Mouse (Mus musculus): Measurements from ENCODE around the gene Dusp13. TPM values are rescaled to one million over a fixed set of nuclear protein-coding genes. Genes with fewer than 3 reads are reported as not detected.

Dusp13 gene
- polyA plus RNA-seq, 1 experiment from 2014 or later, result 0.84 TPM

DNA sequence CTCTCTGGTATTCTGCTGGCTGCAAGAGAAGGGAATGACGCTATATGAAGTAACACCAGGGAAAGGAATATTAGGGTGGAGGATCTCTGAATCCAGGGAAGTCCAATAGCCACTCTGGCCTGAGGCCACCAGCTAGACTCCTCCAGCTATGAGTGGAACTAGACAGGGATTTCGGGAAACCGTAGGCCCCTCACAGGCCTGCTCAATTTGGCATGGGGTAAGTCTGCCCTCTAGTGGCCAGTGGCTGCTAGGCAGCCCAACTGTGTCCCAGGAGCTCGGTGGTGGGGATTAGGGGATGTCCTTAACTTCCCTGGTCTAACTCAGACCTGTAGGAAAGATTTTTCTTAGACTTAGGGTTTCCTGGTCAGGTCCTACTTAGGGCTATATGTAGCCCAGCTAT lies 9.2 kb downstream of the Dusp13 start:
- Histone ChIP-seq H3K36me3 (ENCODE audit: control insufficient read depth, insufficient read depth, low read length) (no peaks in the 10 kb centered on the region), H3K9me3 (replicated peaks; ENCODE audit: control insufficient read depth, low read length) (no peaks in the 10 kb centered on the region), H3K9ac (ENCODE audit: low read length) (no peak overlapping the region; the same call in 1 of the 2 replicates), H3K4me2 (ENCODE audit: low read depth, low read length) (no peak overlapping the region), H3K4me3 (replicated peaks; ENCODE audit: low read length) (no peak overlapping the region), H3K4me1 (ENCODE audit: control insufficient read depth, insufficient read depth, low read length) (no peaks in the 10 kb centered on the region), H3K27me3 (ENCODE audit: control insufficient read depth, insufficient read depth, low read length) (no peaks in the 10 kb centered on the region), H3K27ac (ENCODE audit: low read length) (no peak overlapping the region)
- peak; percentile 78 for ATAC-seq (ENCODE audit: insufficient read depth, low FRiP score)
- 16% methylated on average over 4 of the region's 4 CpGs for WGBS

DNA sequence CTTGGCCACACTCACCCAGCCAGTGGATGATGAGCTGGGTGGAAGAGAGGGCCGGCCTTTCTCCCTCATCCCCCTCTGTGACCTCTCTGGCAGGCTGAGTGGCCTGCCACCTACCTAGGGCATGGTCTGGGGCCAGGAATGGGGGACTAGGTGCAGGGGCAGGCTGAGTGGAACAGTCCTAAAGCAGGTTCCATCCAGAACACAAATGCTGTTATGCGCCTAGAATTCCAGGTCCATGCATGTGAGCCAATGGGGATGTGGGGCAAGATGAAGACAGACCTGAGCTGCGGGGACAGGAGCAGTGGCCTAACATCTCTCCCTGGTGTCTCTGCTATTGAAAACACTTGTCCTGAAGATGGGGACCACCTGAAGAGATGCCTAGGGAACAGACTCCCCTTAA lies 9.7 kb downstream of the Dusp13 start:
- H3K4me2 ChIP-seq (ENCODE audit: low read depth, low read length), result no peak overlapping the region
- H3K4me3 ChIP-seq (replicated peaks; ENCODE audit: low read length), result no peak overlapping the region
- no peak overlapping the region; the same call in 1 of the 2 replicates for H3K9ac ChIP-seq (ENCODE audit: low read length)
- H3K36me3 ChIP-seq (ENCODE audit: control insufficient read depth, insufficient read depth, low read length), result no peaks in the 10 kb centered on the region
- 90% methylated on average over 3 of the region's 3 CpGs for WGBS
- no peak overlapping the region for H3K27ac ChIP-seq (ENCODE audit: low read length)
- H3K9me3 ChIP-seq (replicated peaks; ENCODE audit: control insufficient read depth, low read length), result no peaks in the 10 kb centered on the region
- H3K27me3 ChIP-seq (ENCODE audit: control insufficient read depth, insufficient read depth, low read length), result no peaks in the 10 kb centered on the region
- no peak for ATAC-seq (ENCODE audit: insufficient read depth, low FRiP score)
- no peaks in the 10 kb centered on the region for H3K4me1 ChIP-seq (ENCODE audit: control insufficient read depth, insufficient read depth, low read length)

DNA sequence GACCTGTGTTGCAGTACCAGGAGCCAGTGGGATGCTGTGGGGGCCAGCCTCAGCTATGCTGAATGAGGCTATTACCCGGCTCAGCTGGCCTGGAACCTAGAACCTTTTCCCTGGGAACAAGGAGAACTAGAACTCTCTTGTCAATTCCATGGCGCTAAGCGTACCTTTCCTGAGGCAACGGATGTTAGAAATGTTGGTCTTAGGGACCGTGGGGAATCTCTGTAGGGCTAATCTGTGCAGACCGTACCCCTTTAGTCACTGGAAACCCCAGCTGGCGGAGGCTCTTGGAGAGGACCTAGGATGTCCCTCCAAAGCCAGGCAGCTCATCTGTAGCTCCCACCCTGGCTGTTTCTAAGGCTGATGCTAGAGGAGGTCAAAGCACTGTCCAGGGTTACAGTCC lies 10.6 kb downstream of the Dusp13 start:
- Histone ChIP-seq H3K36me3 (ENCODE audit: control insufficient read depth, insufficient read depth, low read length) (no peaks in the 10 kb centered on the region), H3K9ac (ENCODE audit: low read length) (no peak overlapping the region), H3K4me1 (ENCODE audit: control insufficient read depth, insufficient read depth, low read length) (no peaks in the 10 kb centered on the region), H3K27ac (ENCODE audit: low read length) (no peak overlapping the region), H3K4me3 (replicated peaks; ENCODE audit: low read length) (no peak overlapping the region), H3K9me3 (replicated peaks; ENCODE audit: control insufficient read depth, low read length) (no peaks in the 10 kb centered on the region), H3K4me2 (ENCODE audit: low read depth, low read length) (no peak overlapping the region), H3K27me3 (ENCODE audit: control insufficient read depth, insufficient read depth, low read length) (no peaks in the 10 kb centered on the region)
- ATAC-seq (ENCODE audit: insufficient read depth, low FRiP score), result no peak
- 92% methylated on average over 7 of the region's 7 CpGs for WGBS

DNA sequence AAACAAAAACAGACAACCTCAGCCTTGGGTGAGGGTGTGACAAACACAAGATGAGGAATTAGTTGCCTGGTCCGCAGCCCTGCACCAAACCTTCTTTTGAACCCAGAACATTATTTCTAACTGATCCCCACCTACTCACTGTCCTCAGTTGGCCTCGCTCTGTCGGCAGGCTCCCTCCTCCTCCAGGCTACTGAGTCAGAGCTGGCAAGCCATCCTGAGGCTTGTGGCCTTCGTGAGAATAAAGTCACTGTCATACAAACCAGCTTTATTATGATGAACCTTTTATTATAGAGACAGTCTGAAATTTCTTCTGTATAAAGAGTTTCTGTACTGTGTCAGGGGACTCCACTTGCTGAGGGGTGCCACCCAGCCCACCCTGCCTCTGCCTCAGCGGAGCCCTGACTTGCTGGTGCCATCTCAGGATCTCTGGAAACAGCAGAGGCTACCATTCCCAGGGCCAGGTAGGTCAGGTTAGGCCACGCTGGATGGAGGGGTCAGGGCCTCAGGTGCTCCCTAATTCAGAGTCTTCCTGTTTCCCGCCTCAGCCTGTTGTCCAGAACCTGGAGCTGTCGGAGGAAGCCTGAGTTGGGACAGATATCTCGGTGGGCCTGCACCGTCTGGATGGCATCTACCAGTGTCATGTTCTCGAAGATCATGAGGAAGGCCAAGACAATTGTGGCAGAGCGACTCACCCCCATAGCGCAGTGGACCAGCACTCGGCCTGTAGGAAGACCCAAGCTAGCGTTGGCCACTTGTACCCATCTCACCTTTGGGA lies 17.7 kb downstream of the Dusp13 start:
- Histone ChIP-seq H3K27ac (ENCODE audit: low read length) (no peak overlapping the region), H3K4me3 (replicated peaks; ENCODE audit: low read length) (no peak overlapping the region), H3K4me1 (ENCODE audit: control insufficient read depth, insufficient read depth, low read length) (no peaks in the 10 kb centered on the region), H3K9ac (ENCODE audit: low read length) (no peak overlapping the region), H3K9me3 (replicated peaks; ENCODE audit: control insufficient read depth, low read length) (0 out of 2 replicates have a peak, but pooled peaks cover 4% of the 10 kb centered on the region), H3K4me2 (ENCODE audit: low read depth, low read length) (no peak overlapping the region), H3K27me3 (ENCODE audit: control insufficient read depth, insufficient read depth, low read length) (no peaks in the 10 kb centered on the region), H3K36me3 (ENCODE audit: control insufficient read depth, insufficient read depth, low read length) (no peaks in the 10 kb centered on the region)
- ATAC-seq (ENCODE audit: insufficient read depth, low FRiP score), result no peak
- WGBS, result 88% methylated on average over 15 of the region's 15 CpGs

DNA sequence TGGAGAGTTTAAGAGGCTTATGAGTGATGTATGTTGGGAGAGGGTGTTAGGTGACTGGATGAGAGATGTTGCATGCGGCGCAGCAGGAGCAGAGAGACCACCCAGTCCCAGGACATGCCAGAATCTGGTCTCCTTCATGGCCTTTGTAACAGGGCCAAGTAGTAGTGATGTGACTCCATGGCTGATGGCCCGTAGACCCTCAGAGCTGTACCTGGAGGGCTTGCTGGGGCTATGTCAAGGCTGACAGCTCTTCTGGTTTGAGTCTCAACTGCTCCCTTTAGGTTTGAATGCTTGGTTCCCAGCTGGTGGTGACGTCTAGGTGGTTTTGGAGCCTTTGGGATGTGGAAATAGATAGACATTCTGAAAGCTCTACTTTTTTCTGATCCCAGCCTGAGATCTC lies 21.0 kb downstream of the Dusp13 start:
- Histone ChIP-seq H3K9ac (ENCODE audit: low read length) (no peak overlapping the region), H3K9me3 (replicated peaks; ENCODE audit: control insufficient read depth, low read length) (0 out of 2 replicates have a peak, but pooled peaks cover 4% of the 10 kb centered on the region), H3K4me3 (replicated peaks; ENCODE audit: low read length) (no peak overlapping the region), H3K4me2 (ENCODE audit: low read depth, low read length) (no peak overlapping the region), H3K36me3 (ENCODE audit: control insufficient read depth, insufficient read depth, low read length) (no peaks in the 10 kb centered on the region), H3K27ac (ENCODE audit: low read length) (no peak overlapping the region), H3K4me1 (ENCODE audit: control insufficient read depth, insufficient read depth, low read length) (no peaks in the 10 kb centered on the region), H3K27me3 (ENCODE audit: control insufficient read depth, insufficient read depth, low read length) (no peaks in the 10 kb centered on the region)
- no peak for ATAC-seq (ENCODE audit: insufficient read depth, low FRiP score)
- 96% methylated on average over 4 of the region's 4 CpGs for WGBS

DNA sequence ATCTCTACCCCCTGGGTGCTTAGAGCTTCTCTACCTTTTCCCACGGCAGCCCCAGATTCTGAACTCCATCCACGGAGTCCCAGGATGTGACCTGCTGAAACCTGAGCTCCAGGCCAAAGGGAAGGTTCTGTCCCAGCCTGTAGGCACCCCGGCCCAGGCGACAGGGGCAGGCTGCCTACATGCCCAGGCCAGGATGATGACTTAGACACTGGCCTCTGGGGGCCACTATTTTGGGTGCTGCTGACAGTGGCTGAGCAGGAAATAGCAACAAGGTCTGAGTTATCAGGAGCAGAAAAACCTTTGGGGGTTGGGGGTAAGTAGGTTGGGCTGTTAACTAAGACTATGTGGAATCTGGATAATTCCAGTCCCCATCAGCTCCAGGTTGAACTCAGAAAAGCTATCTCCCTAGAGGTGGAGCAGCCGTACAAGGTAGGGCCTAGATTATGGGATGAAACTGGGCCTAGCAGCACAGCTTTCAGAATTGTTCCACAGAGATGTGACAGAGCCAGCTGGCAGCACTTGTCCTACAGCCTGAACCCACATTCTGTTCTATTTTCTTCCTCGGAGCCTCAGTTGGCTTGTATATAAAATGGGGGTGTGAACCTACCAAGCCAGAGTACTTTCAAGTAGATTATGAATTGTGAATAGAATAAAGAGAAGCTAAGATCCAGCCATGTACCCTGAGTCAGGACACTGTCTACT lies 21.8 kb downstream of the Dusp13 start:
- Histone ChIP-seq H3K9me3 (replicated peaks; ENCODE audit: control insufficient read depth, low read length) (0 out of 2 replicates have a peak, but pooled peaks cover 4% of the 10 kb centered on the region), H3K36me3 (ENCODE audit: control insufficient read depth, insufficient read depth, low read length) (no peaks in the 10 kb centered on the region), H3K4me3 (replicated peaks; ENCODE audit: low read length) (no peak overlapping the region), H3K4me1 (ENCODE audit: control insufficient read depth, insufficient read depth, low read length) (no peaks in the 10 kb centered on the region), H3K27ac (ENCODE audit: low read length) (no peak overlapping the region), H3K4me2 (ENCODE audit: low read depth, low read length) (no peak overlapping the region), H3K27me3 (ENCODE audit: control insufficient read depth, insufficient read depth, low read length) (no peaks in the 10 kb centered on the region), H3K9ac (ENCODE audit: low read length) (no peak overlapping the region)
- WGBS, result 74% methylated on average over 6 of the region's 6 CpGs
- no peak for ATAC-seq (ENCODE audit: insufficient read depth, low FRiP score)

DNA sequence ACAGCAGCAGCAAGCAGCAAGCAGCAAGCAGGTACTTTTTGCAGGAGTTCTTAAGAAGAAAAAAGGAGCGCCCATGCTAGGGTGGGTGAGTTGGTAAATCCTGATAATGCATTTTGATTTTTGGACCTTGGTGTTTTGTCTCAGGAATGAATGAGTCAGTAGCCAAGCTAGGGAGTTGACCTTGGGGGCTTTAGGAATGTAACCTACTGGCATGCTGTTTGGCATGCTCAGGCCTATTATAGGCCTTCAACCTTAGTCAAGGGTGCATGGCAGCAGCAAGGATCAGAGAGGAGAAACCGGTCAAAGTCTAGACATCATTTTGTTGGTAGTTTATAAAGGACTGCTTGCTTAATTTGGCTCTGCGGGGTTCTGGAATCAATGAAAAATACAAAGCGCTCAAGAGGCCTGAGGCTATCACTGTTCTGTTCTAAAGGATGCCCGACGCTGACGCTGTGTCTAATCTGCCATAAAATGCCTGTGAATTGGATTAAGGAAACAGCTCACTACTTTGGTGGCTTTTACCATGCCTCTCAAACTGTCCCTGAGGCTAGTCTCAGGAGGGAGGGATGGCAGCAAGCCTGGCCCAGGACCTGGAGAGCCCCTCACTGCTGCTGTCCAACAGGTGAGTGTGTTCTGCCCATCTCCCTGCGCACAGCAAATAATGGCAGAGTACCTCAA lies 28.8 kb downstream of the Dusp13 start:
- H3K4me1 ChIP-seq (ENCODE audit: control insufficient read depth, insufficient read depth, low read length), result no peaks in the 10 kb centered on the region
- no peaks in the 10 kb centered on the region for H3K36me3 ChIP-seq (ENCODE audit: control insufficient read depth, insufficient read depth, low read length)
- H3K4me3 ChIP-seq (replicated peaks; ENCODE audit: low read length), result no peak overlapping the region
- no peaks in the 10 kb centered on the region for H3K27me3 ChIP-seq (ENCODE audit: control insufficient read depth, insufficient read depth, low read length)
- H3K4me2 ChIP-seq (ENCODE audit: low read depth, low read length), result no peak overlapping the region
- 92% methylated on average over 8 of the region's 8 CpGs for WGBS
- H3K9ac ChIP-seq (ENCODE audit: low read length), result no peak overlapping the region
- no peak overlapping the region for H3K27ac ChIP-seq (ENCODE audit: low read length)
- no peaks in the 10 kb centered on the region for H3K9me3 ChIP-seq (replicated peaks; ENCODE audit: control insufficient read depth, low read length)
- no peak for ATAC-seq (ENCODE audit: insufficient read depth, low FRiP score)

DNA sequence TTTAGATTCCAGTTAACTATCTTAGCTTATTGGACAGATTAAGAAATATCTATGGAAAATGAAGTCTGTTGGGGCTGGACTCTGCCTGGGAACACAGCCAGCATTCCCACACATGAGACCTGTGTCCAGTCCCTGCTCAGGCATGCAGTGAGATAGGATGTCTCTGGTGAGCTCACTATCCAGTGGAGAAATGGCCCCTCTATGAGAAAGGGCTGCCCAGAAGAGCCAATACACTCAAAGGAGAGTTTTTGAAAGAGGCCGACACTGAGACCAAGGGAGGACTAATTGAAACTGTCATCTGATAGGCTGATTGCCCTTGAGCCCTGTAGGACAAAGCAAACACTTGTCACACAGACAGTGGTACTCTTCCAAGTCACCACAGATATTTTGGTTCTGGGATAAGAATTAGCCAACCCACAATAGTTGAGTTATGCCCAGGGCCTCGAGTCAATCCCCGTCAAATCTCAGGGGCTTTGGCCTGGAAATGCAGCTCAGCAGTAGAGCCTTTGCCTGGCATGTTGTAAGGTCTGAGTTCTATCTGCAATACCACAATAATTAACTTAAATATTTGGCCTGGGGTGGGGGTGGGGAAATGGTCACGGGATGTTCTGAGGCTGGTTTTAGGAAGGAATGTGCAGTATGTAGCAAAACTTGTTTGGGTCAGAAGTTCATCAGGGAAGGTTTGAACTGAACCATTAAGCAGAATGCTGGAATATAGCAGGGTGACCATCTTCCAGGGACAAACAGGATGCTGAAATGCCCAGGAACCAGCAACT lies 30.4 kb downstream of the Dusp13 start:
- no peak overlapping the region for H3K4me2 ChIP-seq (ENCODE audit: low read depth, low read length)
- 74% methylated on average over 4 of the region's 4 CpGs for WGBS
- no peak for ATAC-seq (ENCODE audit: insufficient read depth, low FRiP score)
- no peak overlapping the region for H3K9ac ChIP-seq (ENCODE audit: low read length)
- no peaks in the 10 kb centered on the region for H3K36me3 ChIP-seq (ENCODE audit: control insufficient read depth, insufficient read depth, low read length)
- H3K4me3 ChIP-seq (replicated peaks; ENCODE audit: low read length), result no peak overlapping the region
- H3K4me1 ChIP-seq (ENCODE audit: control insufficient read depth, insufficient read depth, low read length), result no peaks in the 10 kb centered on the region
- no peak overlapping the region for H3K27ac ChIP-seq (ENCODE audit: low read length)
- no peaks in the 10 kb centered on the region for H3K9me3 ChIP-seq (replicated peaks; ENCODE audit: control insufficient read depth, low read length)
- H3K27me3 ChIP-seq (ENCODE audit: control insufficient read depth, insufficient read depth, low read length), result no peaks in the 10 kb centered on the region

Data from stomach, embryonic 16.5 days (tissue).